Mouse (Mus musculus) gastrocnemius, adult 18-20 months (tissue): ENCODE results near the gene Gss. TPM values are rescaled to one million over a fixed set of nuclear protein-coding genes. Genes with fewer than 3 reads are reported as not detected.

ENCODE experiments used
- DNase-seq: peaks from one replicate; pipeline ENCODE4 v3.0.0; 2021; ENCODE audit warnings: low spot score
- microRNA-seq: library from miRNA; unstranded; fragments of <30 nt; microRNA quantifications from one replicate; pipeline ENCODE4 v1.2.0, GENCODE M21; 2021
- total RNA-seq, 2 experiments: library from RNA; stranded (reverse); gene quantifications; 2 replicates each; pipeline ENCODE4 v1.2.3; 2021

Gss gene
- total RNA-seq, 2 experiments from 2014 or later = 5.2 to 6.2 TPM

DNA sequence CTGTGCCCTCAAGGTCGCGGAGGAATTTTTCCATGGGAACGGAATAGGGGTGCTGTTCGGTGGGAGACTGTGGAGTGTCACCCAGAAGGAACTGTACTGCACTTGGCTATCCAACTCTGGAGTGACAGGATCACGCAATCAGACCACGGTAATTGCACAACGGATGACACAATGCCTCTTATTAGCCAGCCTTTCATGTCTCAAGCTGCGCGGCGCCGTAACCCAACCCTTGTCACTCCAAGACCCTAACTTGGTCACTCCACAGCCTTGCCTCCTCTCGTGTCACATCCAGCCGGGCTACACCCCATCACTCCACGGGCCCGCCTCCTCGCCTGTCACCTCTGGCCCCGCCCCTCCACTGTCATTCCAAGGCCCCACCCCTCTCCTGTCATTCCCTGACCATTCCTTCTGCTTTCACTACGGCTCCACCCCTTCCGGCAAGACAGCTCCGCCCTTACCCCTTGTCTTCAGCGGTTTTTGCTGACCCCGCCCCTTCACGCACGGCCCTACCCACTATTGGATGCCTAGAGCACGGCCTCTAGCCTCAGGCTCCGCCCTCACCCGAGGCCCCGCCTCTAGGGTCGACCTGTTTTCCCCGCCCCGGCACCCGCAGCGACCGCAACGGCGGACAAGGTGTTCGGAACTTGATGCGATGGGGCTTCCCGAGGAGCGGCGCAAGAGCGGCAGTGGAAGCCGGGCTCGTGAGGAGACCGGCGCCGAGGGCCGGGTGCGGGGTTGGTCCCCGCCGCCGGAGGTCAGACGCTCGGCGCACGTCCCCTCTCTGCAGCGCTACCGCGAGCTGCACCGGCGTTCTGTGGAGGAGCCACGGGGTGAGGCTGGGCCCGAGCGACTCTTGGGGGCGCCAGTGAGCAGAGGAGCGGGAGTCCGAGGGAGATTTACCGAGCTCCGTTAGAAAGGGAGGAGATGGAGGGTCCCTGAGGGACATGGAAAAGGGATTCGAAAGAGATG, 74.9 kb downstream of the Gss start, which contains the start of the genes Acss2 and Ggt7:
Acss2 (plus strand) TSS at position 494 of the 969 bp plus-strand sequence.
Ggt7 (minus strand) TSS at position 783 of the 969 bp plus-strand sequence.
- DNase-seq = peak; percentile 99

DNA sequence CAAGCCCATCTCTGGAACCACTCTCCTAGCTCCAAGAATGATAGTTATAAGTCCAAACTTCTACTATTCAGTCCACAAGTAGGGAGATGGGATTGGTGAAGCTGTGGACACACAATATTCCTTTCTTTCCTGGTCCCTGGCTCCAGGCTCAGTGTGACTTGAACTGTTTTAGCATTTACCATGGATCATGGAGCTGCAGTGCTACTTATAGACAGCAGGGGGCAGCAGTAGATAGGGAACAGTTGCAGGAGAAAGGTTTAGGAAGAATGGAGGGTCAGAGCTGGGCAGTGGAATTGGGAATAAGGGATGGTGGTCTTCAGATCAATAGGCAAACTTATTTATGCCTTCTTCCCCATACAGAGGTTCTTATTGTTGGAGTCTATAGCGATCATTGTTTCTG, 76.7 kb downstream of the Gss start:
- peak; percentile 85 for DNase-seq

DNA sequence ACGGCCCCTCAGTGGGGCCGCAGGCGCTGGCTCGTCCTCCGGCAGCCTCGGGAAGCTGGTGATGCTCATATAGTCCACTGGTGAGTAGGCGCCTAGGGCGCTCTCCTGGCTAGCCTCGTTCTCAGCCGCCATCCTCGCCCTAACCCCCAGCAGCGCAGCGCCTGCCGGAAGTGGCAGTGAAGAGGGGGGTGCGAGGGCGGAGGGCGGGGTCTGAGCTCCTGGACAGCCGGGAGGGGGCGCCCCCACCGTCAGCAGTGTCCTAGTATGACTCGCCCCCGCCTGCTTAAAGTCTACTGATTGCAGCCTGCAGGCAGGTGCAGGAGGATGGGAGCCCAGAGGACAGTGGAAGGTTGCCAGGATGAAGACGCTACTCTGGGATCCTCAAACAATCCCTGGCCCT, 77.9 kb downstream of the Gss start:
- peak; percentile 76 for DNase-seq

DNA sequence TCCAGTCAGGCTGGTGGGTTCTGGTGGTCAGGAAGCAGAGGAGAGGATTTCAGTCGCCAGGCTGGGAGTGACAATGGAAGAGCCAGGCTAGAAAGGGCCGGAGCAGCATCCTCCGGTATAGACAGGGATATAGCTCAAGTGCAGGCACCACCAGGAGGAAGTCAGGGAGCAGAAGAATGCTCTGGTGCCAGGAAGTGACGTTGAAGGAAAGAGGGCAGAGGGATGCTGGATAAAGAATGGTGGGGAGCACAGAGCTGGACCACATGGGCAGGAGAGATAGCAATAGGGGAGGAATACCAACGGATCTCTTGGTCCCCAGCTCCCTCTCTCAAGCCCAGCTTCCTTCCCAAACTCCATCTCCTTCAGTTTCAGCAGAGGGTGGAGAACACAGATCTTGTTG, 79.1 kb downstream of the Gss start:
- DNase-seq = no peak

Small RNAs within 50 kb of the gene (microRNA-seq; reads per million reads assigned to microRNA genes)
- gene Mir499 = 107 reads per million, percentile 61 among the genes with 10 or more reads in this experiment

Other genes starting within 250 kb of the Gss start
- 10 to 100 TPM; 22.4 to 25.1 TPM for gene Pigu, start 235.4 kb downstream of the Gss start, total RNA-seq
- gene Trp53inp2, start 211.8 kb downstream of the Gss start, total RNA-seq = 100 to 1,000 TPM; 307 to 321 TPM
- 10 to 100 TPM; 11.6 to 11.8 TPM for gene Ncoa6, start 118.9 kb downstream of the Gss start, total RNA-seq
- 10 to 100 TPM; 24.7 to 47.8 TPM for gene Acss2, start 74.9 kb downstream of the Gss start, total RNA-seq
- 1 to 10 TPM; 1.1 to 1.4 TPM for gene Ggt7, start 74.6 kb downstream of the Gss start, total RNA-seq
- gene Myh7b, start 18.4 kb upstream of the Gss start, total RNA-seq = 1 to 10 TPM; 4.5 to 7.3 TPM
- gene Trpc4ap, start 99.6 kb upstream of the Gss start, total RNA-seq = 10 to 100 TPM; 96.6 to 99.0 TPM
- 1 to 10 TPM; 4.3 to 4.9 TPM for gene Edem2, start 136.7 kb upstream of the Gss start, total RNA-seq
- gene Gm17581, start 143.1 kb upstream of the Gss start, total RNA-seq = not detected
- gene Procr, start 158.3 kb upstream of the Gss start, total RNA-seq = 1 to 10 TPM; 6.8 to 7.9 TPM
- gene Mmp24, start 182.5 kb upstream of the Gss start, total RNA-seq = not detected
- gene BC029722, start 226.6 kb upstream of the Gss start, total RNA-seq = 10 to 100 TPM; 27.8 to 29.5 TPM
- 10 to 100 TPM; 43.4 to 45.4 TPM for gene Eif6, start 234.1 kb upstream of the Gss start, total RNA-seq
- not detected for gene Fam83c, start 242.0 kb upstream of the Gss start, total RNA-seq